Mouse (Mus musculus) midbrain, embryonic 14.5 days (tissue): ENCODE measurements at regions not wholly inside any gene's neighbourhood (a gene's known extent, or its start where the extent isn't known, plus 50 kb on each side); places are given as distances from the start of the nearest gene placed in this dataset.

Source experiments
- ATAC-seq: fragments of 200-750 bp; cut with Nextera tagmentation; 2 replicates; pipeline ENCODE4 v1.8.0; 2017; ENCODE audit warnings: moderate number of reproducible peaks, moderate library complexity; ENCODE audit not compliant: low FRiP score, low TSS enrichment
- DNase-seq: peaks from one replicate; pipeline ENCODE4 v3.0.0-alpha.2; 2015
- H3K27ac ChIP-seq: fragments of 300-500 bp; sonication (generic); replicated peaks from 2 replicates; pipeline ENCODE4 v1.5.1; 2014; ENCODE audit warnings: mild to moderate bottlenecking, low read depth, low read length, moderate library complexity
- H3K27me3 ChIP-seq: fragments of 300-500 bp; sonication (generic); 2 replicates; pipeline ENCODE4 v1.6.1; 2014; ENCODE audit warnings: low read length, control low read depth, mixed read lengths; ENCODE audit not compliant: control insufficient read depth, insufficient read depth
- H3K36me3 ChIP-seq: fragments of 300-500 bp; sonication (generic); 2 replicates; pipeline ENCODE4 v1.6.1; 2014; ENCODE audit warnings: low read length, control low read depth; ENCODE audit not compliant: control insufficient read depth, insufficient read depth
- H3K4me1 ChIP-seq: fragments of 300-500 bp; sonication (generic); 2 replicates; pipeline ENCODE4 v1.6.1; 2014; ENCODE audit warnings: mild to moderate bottlenecking, antibody characterized with exemption, low read length, control low read depth; ENCODE audit not compliant: control insufficient read depth, insufficient read depth
- H3K4me2 ChIP-seq: fragments of 300-500 bp; sonication (generic); 2 replicates; pipeline ENCODE4 v1.6.1; 2014; ENCODE audit warnings: mild to moderate bottlenecking, low read length, moderate library complexity
- H3K4me3 ChIP-seq: fragments of 300-500 bp; sonication (generic); replicated peaks from 2 replicates; pipeline ENCODE4 v1.5.1; 2014; ENCODE audit warnings: low read depth, low read length
- H3K9ac ChIP-seq: fragments of 300-500 bp; sonication (generic); replicated peaks from 2 replicates; pipeline ENCODE4 v1.6.1; 2014; ENCODE audit warnings: mild to moderate bottlenecking, low read length, moderate library complexity
- H3K9me3 ChIP-seq: fragments of 300-500 bp; sonication (generic); 2 replicates; pipeline ENCODE4 v1.6.1; 2016; ENCODE audit warnings: low read length, control low read depth, mixed read lengths; ENCODE audit not compliant: control insufficient read depth
- WGBS: fragments of 180-500 bp; shearing (Covaris S2); extraction: QIAGEN DNeasy Blood & Tissue Kit; methylation state at CpG from one replicate; pipeline ENCODE4 v1.1.7; 2014; 5-methylcytosine and 5-hydroxymethylcytosine counted together

DNA sequence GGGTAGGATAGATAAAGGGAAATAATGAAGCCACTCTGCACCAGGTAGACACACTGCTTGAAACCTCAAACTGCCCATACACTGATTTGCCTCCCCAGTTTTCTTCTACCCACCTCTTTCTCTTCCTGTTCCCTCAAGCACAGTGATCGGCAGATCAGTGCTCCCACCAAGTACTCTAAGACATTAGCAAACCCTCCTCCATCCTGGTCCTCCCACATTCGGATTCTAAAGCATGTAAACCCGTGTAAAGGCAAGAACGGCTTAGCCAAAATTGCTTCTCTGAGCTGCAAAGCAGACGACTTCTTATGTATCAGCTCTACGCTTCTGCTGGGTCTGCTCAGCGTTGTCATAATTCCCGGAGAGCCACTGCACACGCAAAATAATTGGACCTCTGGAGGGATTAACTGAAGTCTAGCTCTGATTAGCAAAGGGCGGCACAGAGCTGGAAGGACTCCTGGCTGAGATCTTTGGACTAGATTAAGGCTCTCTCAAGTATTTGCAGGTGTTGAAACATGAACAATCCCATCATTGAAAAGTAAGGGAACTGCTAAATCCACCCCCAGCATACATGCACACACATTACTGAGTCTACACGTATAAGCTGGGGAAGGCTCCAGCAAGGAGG, 67.2 kb downstream of the Mtx3 start:
- WGBS, result 62% methylated on average over 11 of the region's 11 CpGs
- DNase-seq (peak; percentile 29), ATAC-seq (no peak)

DNA sequence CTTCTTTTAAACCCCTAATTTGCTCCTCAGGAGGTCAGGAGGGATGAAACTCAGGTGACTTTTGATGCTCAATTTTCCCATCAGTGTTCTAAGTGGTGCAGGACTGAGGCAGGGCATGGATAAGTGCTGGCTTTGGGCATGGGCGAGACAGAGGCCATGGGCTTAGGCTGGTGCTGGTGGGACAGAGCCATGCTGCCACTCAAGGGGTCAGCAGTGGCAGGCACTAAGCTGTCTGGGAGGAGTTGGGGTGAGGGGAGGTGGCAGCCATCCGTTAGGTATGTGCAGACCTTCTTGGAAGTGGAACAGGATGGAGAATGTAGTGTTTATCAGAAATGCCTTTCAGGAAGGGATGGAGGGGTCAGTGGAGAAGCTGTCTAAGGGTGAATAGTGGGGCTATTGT, 68.1 kb downstream of the Mtx3 start:
- no peaks in the 10 kb centered on the region for H3K9me3 ChIP-seq
- WGBS, result 77% methylated on average over 2 of the region's 2 CpGs

More for the DNA sequence above, 67.2 kb downstream of the Mtx3 start:
- Histone ChIP-seq H3K4me1 (no peaks in the 10 kb centered on the region), H3K9me3 (no peaks in the 10 kb centered on the region), H3K4me3 (no peak overlapping the region), H3K9ac (no peak overlapping the region), H3K27me3 (no peaks in the 10 kb centered on the region), H3K4me2 (no peak overlapping the region), H3K27ac (no peak overlapping the region; the same call in 1 of the 2 replicates), H3K36me3 (no peaks in the 10 kb centered on the region)

DNA sequence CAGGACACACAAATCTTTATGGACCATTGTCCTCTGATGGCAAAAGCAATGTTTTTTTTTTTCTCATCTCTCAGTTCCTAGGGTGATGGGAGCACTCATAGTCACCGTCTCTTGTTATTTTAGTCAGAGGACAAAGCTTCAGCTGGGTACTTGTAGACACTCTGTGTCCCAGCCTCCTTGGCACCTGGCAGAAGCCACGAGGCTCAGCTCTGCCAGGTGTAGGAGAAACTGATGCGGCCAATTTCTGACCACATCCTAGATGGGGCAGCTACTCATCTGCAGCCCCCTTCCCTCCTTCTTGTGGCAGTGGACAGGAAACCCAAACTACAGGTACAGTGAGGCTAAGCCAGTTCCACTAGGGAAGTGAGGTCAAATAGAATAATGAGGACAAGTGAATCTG, 70.1 kb downstream of the Mtx3 start:
- no peak for ATAC-seq
- DNase-seq, result no peak
- no peak overlapping the region for H3K9ac ChIP-seq

More for the DNA sequence above, 68.1 kb downstream of the Mtx3 start:
- Histone ChIP-seq H3K9ac (no peak overlapping the region), H3K4me3 (no peak overlapping the region), H3K27ac (no peak overlapping the region), H3K4me2 (no peak overlapping the region), H3K27me3 (no peaks in the 10 kb centered on the region), H3K4me1 (no peaks in the 10 kb centered on the region), H3K36me3 (no peaks in the 10 kb centered on the region)
- no peak for DNase-seq
- ATAC-seq, result no peak

DNA sequence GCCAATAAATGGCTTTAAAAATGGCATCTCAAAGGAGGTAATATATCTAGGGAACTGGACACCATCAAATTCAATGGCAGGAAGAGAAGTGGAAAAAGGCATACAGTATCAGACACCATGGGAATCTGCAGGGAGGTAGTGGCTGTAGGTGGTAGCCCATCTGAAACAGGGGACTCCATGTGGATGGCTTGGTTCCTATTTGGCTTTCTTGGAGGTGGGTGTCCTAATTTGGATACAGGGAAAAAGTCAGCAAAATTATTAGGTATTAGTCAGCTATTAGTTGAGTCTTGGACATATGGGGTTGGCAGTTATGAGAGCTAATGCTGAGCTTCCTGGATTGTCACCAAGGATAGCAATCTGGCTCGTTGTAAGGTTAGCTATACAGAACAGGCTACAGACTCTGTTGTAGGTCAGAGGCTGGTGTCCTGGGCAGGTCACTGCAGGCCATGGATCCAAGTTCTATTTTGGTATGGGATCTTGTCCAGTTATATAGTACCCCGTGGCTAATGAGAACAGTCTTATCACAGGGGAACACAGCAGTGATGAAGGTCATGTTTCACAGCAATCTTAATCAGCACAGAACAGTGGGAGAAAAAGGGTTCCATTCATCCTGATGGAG, 70.8 kb downstream of the Mtx3 start:
- Histone ChIP-seq H3K4me1 (no peaks in the 10 kb centered on the region), H3K4me3 (no peak overlapping the region), H3K4me2 (no peak overlapping the region), H3K36me3 (no peaks in the 10 kb centered on the region), H3K9ac (no peak overlapping the region), H3K27ac (no peak overlapping the region), H3K9me3 (no peaks in the 10 kb centered on the region), H3K27me3 (no peaks in the 10 kb centered on the region)
- 85% methylated on average over 2 of the region's 2 CpGs for WGBS
- DNase-seq (no peak), ATAC-seq (0 out of 2 replicates have a peak, but pooled peaks have one; percentile 3)

More for the DNA sequence above, 70.1 kb downstream of the Mtx3 start:
- 90% methylated on average over 3 of the region's 3 CpGs for WGBS
- Histone ChIP-seq H3K9me3 (no peaks in the 10 kb centered on the region), H3K4me3 (no peak overlapping the region), H3K4me1 (no peaks in the 10 kb centered on the region), H3K4me2 (no peak overlapping the region), H3K27ac (no peak overlapping the region), H3K36me3 (no peaks in the 10 kb centered on the region), H3K27me3 (no peaks in the 10 kb centered on the region)

DNA sequence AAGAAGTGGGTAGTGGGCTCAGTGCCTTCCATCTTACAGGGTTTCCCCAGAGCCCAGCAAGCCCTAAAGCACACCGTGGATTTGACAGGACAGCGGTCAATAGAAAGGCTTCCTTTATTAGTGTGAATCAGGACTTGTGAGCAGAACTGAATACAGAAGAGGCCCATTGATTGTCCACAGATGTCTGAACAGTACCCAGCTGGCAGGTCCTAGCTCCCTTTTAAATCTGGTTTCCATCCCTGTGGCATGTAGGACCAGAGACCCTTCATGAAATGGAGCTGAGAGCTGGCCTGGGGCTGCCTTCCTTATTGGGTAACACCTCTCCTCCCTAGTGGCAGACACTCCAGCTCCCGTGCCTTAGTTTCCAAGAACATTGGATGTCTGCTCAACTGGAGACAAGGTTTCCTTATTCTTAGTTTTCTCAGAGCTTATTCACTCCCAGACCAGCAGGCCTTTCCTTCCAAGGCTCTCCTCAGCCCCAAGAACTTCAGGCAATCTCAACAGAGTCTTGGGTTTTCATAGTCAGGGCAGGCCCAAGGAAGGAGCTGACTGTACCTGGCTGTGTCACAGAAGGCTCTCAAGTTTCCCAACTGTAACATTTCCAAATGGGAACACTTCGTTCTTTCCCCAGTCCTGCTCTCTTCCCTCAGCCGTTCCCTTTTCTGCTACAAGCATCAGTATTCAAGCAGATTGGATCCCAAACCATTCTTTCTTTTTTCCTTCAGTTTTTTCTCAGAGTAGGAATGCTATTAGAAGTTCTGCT, 71.6 kb downstream of the Mtx3 start:
- Histone ChIP-seq H3K9me3 (no peaks in the 10 kb centered on the region), H3K27ac (no peak overlapping the region), H3K4me3 (no peak overlapping the region), H3K36me3 (no peaks in the 10 kb centered on the region), H3K4me2 (no peak overlapping the region), H3K27me3 (no peaks in the 10 kb centered on the region), H3K4me1 (no peaks in the 10 kb centered on the region), H3K9ac (no peak overlapping the region)
- ATAC-seq, result no peak
- WGBS, result 89% methylated on average over 5 of the region's 5 CpGs
- no peak for DNase-seq

DNA sequence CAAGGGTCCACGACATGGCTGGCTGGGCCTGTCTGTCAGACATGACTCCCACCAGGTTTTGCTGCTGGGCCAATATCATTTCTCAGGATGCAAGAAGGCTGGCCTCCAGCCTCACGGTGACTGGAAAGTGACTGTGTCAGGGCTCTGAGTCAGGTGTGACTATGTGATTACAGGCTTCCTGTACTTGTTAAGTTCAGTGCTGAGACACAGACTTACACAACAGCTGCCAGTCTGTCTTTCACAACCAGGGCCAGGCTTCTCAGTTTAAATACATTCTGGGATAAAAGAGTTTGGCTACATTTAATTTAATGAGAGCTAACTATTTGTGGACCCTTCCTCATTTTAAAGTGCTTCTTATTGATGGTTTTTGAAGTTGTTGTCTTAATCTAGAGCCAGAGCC, 75.3 kb downstream of the Mtx3 start:
- no peak overlapping the region for H3K4me3 ChIP-seq
- H3K9me3 ChIP-seq, result no peaks in the 10 kb centered on the region
- no peak overlapping the region for H3K9ac ChIP-seq
- H3K27ac ChIP-seq, result no peak overlapping the region
- no peaks in the 10 kb centered on the region for H3K36me3 ChIP-seq
- no peak for DNase-seq
- ATAC-seq, result no peak
- no peaks in the 10 kb centered on the region for H3K4me1 ChIP-seq
- no peaks in the 10 kb centered on the region for H3K27me3 ChIP-seq
- 83% methylated on average over 2 of the region's 2 CpGs for WGBS
- no peak overlapping the region for H3K4me2 ChIP-seq

DNA sequence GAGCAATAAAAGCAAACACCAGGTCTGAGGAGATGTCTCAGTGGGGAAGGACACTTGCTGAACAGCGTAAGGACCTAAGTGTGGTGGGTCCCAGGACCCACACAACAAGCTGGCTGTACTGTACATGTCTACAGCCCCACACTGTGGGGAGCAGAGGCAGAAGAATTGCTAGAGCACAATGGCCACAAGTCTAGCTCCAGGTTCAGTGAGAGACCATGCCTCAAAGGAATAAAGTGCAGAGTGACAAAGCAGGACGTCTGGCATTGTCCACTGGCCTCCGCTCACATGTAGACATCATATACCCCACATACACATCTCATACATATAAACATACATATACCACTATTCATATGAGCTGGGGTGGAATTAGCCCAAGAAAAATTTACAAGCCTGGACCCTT, 77.4 kb downstream of the Mtx3 start:
- 94% methylated on average over 3 of the region's 3 CpGs for WGBS
- no peak overlapping the region for H3K4me2 ChIP-seq

DNA sequence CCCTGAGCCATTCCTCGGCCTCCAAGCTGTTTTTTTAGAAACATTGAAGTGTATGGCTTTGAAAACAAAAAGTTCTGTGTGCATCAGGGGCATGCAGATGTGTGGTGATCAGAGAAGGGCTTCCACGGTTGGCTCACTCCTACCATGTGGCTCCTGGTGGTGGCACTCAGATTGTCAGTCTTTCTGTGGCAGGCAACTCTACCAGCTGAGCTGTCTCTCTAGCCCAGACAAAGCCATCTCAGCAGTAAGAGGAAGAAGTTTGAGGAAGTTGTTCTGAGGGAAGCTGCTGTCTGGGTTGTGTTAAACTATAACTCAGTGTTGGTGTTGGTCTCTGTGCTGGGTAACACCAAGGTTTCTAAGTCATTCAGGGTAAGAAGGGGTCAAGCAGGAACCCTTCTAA, 78.9 kb downstream of the Mtx3 start:
- Histone ChIP-seq H3K4me2 (no peak overlapping the region), H3K36me3 (no peaks in the 10 kb centered on the region), H3K9me3 (no peaks in the 10 kb centered on the region), H3K27ac (no peak overlapping the region), H3K27me3 (no peaks in the 10 kb centered on the region), H3K9ac (no peak overlapping the region), H3K4me3 (no peak overlapping the region), H3K4me1 (no peaks in the 10 kb centered on the region)
- DNase-seq, result no peak
- 86% methylated on average over 2 of the region's 2 CpGs for WGBS
- ATAC-seq, result no peak

More for the DNA sequence above, 77.4 kb downstream of the Mtx3 start:
- H3K36me3 ChIP-seq, result no peaks in the 10 kb centered on the region
- no peaks in the 10 kb centered on the region for H3K27me3 ChIP-seq
- no peaks in the 10 kb centered on the region for H3K4me1 ChIP-seq
- H3K9ac ChIP-seq, result no peak overlapping the region
- H3K4me3 ChIP-seq, result no peak overlapping the region
- no peak for ATAC-seq
- no peaks in the 10 kb centered on the region for H3K9me3 ChIP-seq
- DNase-seq, result no peak
- no peak overlapping the region for H3K27ac ChIP-seq
